29 mouse cellular contexts compared by ENCODE assay signal in the genomic region with DNA sequence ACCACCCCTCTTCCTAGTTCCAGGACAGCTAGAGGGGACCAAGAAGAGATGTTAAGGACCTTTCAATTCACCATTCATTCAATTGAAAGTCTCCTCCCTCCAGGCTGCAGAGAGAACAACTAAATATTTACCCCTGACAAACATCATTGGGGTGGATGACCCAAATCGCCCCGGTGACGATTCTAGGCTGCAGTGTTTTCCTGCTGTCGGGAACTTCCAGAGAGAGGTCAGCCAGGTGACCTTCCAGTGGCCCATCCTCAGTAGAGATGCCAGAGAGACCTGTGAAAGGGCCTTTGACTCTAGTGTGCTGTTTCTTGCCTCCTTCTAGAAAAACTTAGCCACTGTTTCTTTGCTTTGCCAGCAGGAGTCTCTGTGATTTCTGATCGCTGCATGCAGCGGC. TPM values are rescaled to one million over a fixed set of nuclear protein-coding genes. Genes with fewer than 3 reads are reported as not detected.
"Had no signal": no experiment of that assay in that cellular context is flagged by ENCODE, and none has a peak within 500 bp of the region (broad histone marks: within the 10 kb centered on the region; RNA-seq: fewer than 3 reads in every experiment).

No protein-coding gene starts in this region.

- H3K4me2 ChIP-seq: heart, embryonic 11.5 days; heart, embryonic 13.5 days; heart, embryonic 15.5 days; hindbrain, embryonic 13.5 days; hindbrain, embryonic 15.5 days; kidney, embryonic 15.5 days; limb, embryonic 12.5 days had no signal

- H3K27me3 ChIP-seq: hindbrain, embryonic 15.5 days had no signal

- H3K36me3 ChIP-seq: heart, embryonic 13.5 days; heart, embryonic 15.5 days; hindbrain, embryonic 13.5 days; hindbrain, embryonic 15.5 days; kidney, embryonic 15.5 days; limb, embryonic 10.5 days; limb, embryonic 12.5 days had no signal

- ATAC-seq: forebrain, embryonic 16.5 days; hindbrain, postnatal 0 days; intestine, embryonic 16.5 days had no signal

- H3K9me3 ChIP-seq: heart, embryonic 13.5 days; heart, embryonic 15.5 days; hindbrain, embryonic 13.5 days; hindbrain, embryonic 15.5 days; kidney, embryonic 15.5 days; limb, embryonic 10.5 days; limb, embryonic 12.5 days had no signal

- H3K4me1 ChIP-seq: hindbrain, embryonic 15.5 days had no signal

- H3K9ac ChIP-seq: heart, embryonic 13.5 days; heart, embryonic 15.5 days; hindbrain, embryonic 13.5 days; hindbrain, embryonic 15.5 days; kidney, embryonic 15.5 days; limb, embryonic 12.5 days had no signal

- DNase-seq: gastrocnemius, adult 2 months; gastrocnemius, postnatal 10 days; gastrocnemius, postnatal 25 days; heart, adult 11 months; heart, adult 2 months; heart, postnatal 14 days; heart, postnatal 36 days; kidney, adult 11 months; kidney, adult 2 months; kidney, adult 9 months; kidney, postnatal 25 days; kidney, postnatal 4 days had no signal

- H3K4me3 ChIP-seq: gastrocnemius, adult 2 months; heart, adult 2 months; heart, embryonic 13.5 days; heart, embryonic 15.5 days; hindbrain, embryonic 13.5 days; hindbrain, embryonic 15.5 days; kidney, embryonic 15.5 days; layer of hippocampus, adult 2 months; left cerebral cortex, adult 2 months; limb, embryonic 10.5 days; limb, embryonic 12.5 days had no signal

- H3K27ac ChIP-seq: gastrocnemius, adult 2 months; heart, adult 2 months; heart, embryonic 13.5 days; heart, embryonic 15.5 days; hindbrain, embryonic 13.5 days; hindbrain, embryonic 15.5 days; hindbrain, postnatal 0 days; kidney, embryonic 15.5 days; kidney, postnatal 0 days; layer of hippocampus, adult 2 months; left cerebral cortex, adult 2 months; limb, embryonic 10.5 days; limb, embryonic 12.5 days had no signal

RNA-seq across cellular contexts. Expression of gene Pck1, which starts 6.1 kb away (rescaled TPM):
- polyA plus RNA-seq: forebrain, embryonic 16.5 days; heart, embryonic 11.5 days; hindbrain, embryonic 11.5 days; hindbrain, embryonic 13.5 days; hindbrain, embryonic 15.5 days; hindbrain, postnatal 0 days; limb, embryonic 10.5 days had no signal

RNA-seq across cellular contexts. Expression of gene Ctcfl, which starts 27.4 kb away (rescaled TPM):
- polyA plus RNA-seq: forebrain, embryonic 16.5 days; frontal cortex, adult 2 months; heart, adult 2 months; hindbrain, postnatal 0 days; kidney, postnatal 0 days; limb, embryonic 14.5 days had no signal
